Mouse (Mus musculus): ENCODE results near the gene Zfp646.

GRCm38 (mm10) chr7:127925252-127925651 is 49.2 kb downstream of the Zfp646 start:
- TF ChIP-seq EP300 (IDR thresholded peaks at IDR 0.05) (peak; percentile 95), CTCF (IDR thresholded peaks at IDR 0.05) (no peak)
